Mouse (Mus musculus) adrenal gland, postnatal 25 days (tissue): ENCODE data around the gene Ston2. TPM values are rescaled to one million over a fixed set of nuclear protein-coding genes. Genes with fewer than 3 reads are reported as not detected.
A peak's percentile ranks its signal among the peaks of the same experiment; 100 is the strongest.
"Not testable (repeated sequence)": the region's sequence is repeated elsewhere in the genome, so short reads cannot be mapped to it uniquely, and the experiment has no call there.

Experiments
- DNase-seq: peaks from one replicate; pipeline ENCODE4 v3.0.0; 2021; ENCODE audit warnings: mixed read lengths
- total RNA-seq: library from RNA; stranded (reverse); gene quantifications from 2 replicates; pipeline ENCODE4 v1.2.3, GENCODE M21; 2021

Gene Ston2
- total RNA-seq, 1 experiment from 2014 or later: 11.5 TPM

DNA sequence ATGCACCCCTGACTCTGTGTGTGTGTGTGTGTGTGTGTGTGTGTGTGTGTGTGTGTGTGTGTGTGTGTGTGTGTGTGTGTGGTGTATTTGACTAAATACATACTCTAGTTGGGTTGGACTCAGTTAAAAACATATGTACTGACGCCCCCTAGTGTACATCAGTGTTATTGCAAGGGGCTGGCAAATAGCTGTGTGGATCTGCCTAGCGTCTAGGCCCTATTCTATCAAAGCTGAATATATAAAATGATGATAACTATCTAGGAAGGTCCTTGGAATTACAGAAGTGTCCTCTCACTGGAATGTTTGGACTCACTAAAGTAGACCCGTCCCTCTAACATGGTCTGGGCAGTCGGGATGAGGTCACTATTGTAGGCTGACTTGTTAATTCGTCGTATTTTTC, 1.6 kb upstream of the Ston2 start:
- peak; percentile 49 for DNase-seq

DNA sequence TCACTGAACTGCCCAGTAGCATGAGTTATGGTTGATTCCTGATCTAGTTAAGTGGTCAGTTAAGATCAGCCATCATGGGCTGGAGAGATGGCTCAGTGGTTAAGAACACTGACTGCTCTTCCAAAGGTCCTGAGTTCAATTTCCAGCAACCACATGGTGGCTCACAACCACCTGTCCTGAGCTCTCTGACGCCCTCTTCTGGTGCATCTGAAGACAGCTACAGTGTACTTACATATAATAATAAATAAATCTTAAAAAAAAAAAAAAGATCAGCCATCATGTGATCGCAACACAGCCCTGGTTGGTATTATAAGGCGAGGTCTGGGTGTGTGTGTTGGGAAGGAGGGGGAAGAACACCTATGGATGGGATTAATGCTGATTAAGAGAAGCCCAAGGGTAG, 259 bp upstream of the Ston2 start:
- not testable (repeated sequence) for DNase-seq

DNA sequence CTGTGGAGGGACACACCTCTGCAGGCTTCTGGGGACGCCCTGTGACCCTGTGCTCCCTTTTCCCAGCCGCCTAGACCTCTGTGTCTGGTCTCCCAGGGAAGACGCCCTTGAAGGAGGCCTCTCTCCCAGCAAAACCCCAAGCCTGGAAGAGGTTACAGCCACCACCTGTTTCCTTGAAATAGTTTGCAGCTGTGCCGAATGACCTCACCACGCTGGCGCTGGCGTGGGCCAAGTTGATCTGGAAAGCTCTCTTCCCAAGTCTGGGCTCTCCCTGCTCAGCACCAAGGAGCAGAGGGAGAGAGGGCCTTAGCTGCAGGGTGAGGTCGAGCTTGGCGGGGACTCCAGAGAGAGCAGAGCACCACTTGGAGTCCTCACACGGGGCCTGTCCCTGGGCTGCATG, 1.8 kb downstream of the Ston2 start:
- peak; percentile 38 for DNase-seq

DNA sequence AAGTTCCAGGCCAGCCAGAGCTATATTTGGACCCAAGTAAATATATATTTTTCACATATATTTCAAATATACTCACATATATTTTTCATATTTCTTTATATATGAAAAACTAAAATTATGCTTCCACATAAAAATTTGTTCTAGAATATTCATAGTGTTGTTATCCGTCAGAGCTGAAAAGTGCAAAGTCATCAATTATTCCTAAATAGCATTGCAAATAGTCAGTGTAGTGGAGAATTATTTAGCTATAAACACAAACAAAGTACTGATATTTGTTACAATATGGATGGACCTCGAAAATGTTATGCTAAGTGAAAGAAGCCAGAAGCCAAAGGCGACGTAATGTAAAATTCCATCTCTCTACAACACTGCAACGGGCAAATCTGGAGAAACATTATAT, 6.8 kb downstream of the Ston2 start:
- DNase-seq: no peak

DNA sequence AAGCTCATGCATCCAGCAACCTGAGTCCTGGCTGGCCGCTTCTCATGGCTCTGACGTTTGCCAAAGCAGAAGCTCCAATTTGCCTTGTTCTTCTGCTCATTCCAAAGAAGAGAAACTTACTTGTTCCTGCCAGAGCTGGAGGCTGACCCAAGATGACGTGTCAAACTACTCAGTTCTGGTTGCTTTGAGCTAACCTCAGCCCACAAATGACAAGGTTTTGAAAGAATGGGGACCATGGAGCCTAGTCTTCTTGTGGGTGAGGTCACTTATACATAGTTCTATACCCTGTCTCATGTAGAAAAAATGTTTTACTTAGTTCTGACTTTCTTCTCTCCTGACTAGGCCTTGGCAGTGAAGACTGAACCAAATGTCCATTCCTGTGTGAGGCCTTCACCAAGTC, 7.7 kb downstream of the Ston2 start:
- DNase-seq: no peak

DNA sequence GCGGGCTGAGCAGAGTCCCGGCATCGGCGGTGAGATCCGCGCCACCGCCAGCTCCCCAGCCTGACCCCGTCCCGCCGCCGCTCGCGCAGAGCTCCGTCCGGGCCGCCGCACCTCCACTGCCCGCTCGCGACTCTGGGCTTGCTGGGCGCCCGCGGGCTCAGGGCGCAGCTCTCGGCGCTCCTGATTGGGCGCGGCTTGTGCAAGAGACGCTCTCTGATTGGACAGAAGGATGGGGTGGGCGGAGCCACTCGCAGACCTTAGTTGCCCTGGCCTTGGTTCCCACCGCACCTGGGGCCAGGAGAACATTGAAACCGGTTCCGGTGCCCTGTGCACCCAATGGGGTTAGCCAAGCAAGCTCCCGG, 9.2 kb downstream of the Ston2 start:
- DNase-seq: peak; percentile 83

DNA sequence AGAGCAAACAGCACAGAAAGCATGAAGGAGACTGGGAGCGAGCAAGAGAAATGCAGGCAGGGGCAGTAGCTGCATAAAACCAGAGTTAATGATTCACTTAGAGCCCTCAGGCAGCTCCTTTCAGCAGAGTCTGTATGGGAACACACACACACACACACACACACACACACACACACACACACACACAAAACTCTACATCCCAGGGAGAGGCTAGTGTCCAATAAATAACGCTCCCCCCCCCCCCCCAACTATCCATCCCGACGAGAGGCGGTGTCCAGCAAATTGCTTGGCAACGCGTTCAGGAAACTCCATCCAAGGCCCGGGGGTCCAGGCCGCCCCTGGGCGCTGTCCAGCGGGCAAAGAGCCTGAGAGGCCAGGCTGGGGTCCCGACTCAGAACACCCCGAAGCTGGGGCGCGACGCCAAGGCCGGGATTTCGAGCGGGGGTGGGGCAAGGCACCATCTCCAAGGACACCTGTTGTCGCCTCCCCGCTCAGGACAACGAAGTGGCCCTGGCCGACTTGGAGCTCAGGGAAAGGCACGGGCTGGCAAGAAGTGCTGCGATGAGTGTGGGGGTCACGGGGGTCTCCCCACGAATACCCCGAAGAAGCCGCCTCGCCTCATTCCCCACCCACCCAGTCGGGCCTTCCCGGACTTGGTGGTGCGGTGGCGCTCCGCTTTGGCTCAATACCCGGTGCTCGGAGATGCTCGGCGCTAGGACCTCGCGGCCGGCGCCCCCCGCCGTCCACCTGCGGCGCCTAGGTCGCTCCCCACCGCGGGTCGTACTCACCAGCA, 9.8 kb downstream of the Ston2 start:
- DNase-seq: peak; percentile 46

DNA sequence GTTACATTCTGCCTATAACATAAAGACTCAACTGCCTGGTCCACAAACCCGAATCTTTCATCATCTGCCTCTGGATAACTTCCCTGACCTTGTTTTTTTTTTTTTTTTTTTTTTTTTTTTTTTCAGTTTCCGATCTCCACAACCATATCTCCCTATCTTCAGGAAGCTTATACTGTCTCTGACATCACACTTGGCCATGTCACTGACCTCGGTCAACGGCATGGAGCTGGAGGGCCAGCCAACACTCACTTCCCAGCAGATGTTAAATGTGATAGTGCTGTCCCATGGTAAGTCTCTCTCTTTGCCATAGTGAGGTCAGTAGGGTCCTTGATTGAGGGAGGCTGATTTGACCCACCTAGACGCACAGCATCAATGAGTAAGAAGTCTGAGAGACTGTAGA, 11.8 kb downstream of the Ston2 start:
- no peak for DNase-seq

DNA sequence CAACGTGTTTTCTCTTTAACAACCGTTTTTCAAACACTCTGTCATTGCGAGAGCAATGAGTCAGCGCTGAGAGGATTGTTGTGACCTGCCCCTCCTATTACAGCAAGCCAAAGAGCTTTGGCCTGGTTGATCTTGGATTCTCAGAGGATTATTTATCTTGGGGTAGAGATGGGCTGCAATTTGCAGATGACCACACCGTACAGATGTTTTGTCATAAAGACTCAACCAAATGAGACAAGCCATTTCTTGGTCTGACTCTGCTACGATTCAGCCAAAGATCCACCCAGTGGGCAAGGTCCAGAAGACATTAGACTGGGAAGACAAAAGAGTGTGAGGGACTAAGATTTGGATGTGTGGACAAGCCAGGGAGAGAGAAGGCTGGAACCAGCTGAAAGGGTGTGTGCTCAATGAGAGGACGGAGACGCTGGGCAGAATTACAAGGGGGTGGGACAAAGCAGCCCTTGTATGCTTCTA, 13.3 kb downstream of the Ston2 start:
- DNase-seq: no peak

DNA sequence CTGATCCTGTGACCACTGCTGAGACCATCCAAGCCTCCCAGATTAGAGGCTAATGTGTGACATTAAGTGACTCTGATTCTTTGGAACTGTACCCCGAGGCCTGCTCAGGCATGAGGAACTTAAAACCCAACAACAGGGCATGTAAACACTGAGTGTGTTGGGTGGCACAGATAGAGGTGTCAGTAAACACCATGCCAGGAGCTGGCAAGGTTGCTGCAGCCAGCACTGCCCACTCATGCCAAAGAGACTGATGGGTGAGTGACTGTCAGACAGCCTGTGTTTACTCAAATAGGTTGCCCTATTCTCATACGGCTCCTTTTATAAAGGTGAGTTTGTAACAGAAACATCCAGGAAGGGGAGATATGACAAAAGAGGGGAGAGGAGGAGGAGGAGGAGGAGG, 19.3 kb downstream of the Ston2 start:
- no peak for DNase-seq

DNA sequence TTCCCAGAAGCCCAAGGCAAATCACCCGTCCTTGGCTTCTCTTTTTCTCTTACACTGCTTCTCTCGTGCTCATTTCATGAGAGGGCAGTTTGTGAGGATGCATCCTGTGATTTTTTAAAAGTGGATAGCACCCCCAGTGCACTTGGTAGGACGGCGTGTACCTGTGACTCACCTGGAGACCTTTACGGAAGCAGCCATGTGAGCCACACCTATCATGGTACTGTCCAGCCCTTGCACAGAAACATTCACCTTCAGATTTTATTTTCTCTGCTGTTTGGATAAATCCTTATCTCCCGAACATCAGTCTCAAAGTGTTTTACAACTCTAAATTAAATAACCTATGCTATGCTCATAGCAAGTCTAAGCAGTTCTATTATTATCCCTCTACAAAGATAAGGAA, 20.0 kb downstream of the Ston2 start:
- no peak for DNase-seq

DNA sequence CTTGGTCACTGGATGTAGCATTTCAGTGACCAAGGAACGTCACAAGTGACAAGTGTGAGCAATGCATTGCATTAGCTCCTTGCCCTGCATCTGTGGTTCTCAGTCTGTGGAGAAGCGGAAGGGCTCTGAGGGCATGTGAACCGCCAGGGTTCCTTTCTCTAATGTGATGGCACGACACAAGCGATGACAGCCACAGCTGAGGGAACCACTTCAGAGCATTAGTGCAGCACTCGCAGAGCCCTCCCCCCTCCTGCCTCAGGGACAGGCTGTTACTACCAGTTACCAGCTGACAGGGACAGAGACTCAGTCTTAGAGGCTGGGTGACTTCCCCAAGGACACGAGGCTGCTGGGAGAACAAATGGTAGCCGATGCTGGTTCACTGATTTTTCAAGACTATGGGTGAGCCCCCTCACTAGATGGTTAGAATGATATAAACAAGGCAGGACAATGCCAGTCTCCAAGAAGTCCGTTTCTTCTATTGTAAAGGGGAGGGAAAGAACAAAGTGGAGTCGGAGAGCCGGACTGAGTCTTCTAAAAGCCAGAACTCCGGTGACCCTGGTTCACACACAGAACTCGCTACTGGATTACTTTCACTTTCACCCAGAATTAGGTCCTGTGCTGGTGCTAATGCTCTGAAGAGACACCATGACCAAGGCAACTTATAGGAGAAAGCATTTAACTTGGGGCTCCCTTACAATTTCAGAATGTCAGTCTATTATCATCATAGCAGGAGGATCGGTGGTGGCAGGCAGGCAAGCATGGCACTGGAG, 21.7 kb downstream of the Ston2 start:
- DNase-seq: peak; percentile 48

DNA sequence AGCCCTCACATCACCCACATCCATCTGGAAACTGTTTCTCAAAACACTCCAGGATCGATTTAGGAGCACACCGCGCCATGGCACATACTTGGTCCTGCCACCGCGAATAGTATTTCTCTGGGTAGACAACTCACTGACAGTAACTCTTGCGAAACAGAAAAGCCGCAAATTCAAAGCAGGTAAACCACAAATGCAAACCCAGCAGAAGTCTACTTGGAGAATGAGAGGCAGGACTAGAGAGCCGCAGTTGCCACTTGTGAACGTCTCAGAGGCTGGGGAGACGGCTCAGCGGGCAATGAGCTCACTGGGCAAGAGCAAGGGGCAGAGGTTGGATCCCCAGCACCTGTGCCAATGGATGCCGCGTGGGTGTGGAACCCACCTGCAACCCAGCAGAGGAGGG, 22.7 kb downstream of the Ston2 start:
- DNase-seq: no peak

DNA sequence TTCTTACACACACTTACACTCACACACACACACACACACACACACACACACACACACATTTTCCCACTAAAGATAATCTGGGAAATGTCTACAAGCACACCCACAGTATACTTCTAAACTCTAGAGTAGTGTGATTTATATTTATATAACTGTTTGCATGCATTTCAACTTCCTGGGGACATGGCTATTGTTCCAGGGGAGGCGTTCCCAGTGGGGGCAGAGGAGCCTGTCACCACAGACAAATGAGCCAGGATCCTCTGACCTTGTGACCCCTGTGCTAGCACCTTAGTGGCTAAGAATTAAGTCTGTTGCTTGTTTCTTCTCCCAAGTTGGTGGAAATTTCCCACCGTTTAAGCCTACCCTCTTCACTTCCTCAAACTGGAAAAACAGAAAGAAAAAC, 23.1 kb downstream of the Ston2 start:
- DNase-seq: no peak

DNA sequence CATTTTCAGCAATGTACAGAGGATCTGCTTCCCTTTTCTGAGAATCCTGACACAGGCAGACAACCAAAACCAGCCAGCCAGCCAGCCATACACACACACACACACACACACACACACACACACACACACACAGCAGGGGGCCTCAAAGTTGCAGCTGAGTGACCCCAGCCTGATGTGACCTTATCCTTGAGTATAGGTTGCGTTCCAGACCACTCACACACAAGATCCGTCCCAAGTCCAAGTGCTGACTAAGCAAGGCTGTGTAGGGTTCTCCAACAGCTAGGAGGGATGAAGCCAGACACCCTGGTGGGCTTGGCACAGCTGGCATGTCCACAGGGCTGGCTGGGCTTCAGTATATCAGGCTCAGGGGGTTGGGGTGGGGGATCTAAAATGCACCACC, 23.7 kb downstream of the Ston2 start:
- no peak for DNase-seq

DNA sequence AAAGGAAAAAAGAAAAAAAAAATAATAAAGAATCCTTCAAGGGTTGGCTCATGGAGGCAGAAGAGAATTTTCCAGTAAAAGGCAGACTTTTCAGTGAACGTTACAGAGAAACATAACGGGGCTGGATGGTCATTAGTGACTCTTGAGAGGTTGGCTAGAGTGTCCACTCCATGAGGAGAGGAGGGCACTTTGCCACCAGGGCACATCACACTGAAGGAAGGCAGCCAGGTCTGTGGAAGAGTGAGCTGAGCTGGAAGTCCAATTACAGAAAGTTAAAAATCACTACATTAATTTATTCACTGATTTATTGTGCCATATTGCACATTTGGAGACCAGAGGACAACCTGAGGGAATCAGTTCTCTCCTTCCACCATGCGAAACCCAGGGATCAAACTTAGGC, 28.4 kb downstream of the Ston2 start:
- DNase-seq: no peak

DNA sequence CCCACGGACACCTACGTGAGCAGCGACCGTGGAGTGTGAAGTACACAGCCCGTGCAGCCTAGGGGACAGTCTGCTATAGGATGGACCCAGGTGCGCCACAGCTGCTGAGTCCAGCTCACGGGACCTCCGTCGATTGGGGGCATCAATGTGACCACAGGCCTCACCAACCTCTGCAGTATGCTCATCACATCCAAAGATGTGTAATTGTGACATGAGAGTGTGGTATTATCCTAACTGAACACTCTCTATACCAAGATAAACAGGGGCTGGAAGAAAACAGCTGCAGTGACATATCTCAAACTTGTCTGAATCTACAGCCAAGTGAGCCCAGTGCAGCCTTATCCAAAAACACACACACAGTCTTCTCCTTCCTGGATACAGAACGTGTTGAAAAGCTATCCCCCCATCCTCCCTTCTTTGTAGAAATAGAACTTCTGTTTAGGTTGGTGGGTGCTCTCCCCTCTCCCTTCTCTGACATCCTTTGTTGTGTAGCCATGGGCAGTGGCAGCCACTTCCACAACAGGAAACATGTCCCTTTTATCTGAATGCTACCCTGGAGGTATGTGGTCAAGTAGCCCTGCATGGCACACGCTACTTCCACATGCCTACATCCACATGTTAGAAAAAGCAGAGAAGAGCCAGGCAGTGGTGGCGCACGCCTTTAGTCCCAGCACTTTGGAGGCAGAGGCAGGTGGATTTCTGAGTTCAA, 30.2 kb downstream of the Ston2 start:
- DNase-seq: no peak

DNA sequence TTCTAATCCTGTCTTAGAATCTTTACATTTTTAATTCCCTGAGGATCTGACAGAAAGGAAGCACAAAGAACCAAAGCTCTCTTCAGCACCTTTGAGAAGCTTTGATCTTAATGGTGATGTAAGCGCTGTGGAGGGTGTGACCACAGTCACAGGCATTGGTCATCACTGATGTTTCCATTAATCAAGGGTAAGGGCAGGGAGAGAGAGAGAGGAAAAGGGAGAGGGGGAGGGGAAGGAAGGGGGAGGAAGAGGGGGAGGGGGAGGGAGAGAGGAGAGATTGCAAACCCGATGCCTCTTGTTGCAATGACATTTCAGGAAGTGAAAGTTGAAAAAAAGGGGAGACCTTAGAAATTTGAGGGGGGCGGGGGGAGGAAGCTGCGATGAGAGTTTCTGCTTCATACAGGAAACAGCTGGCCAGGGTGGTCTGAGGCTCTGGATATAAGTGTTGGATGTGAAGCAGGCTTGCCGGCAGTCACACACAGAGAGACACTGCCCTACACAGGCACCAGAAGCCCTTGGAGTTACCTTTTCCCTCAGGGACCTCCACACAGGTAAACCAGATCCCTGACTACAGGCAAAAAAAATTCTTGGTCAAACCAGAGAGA, 31.5 kb downstream of the Ston2 start:
- DNase-seq: no peak

DNA sequence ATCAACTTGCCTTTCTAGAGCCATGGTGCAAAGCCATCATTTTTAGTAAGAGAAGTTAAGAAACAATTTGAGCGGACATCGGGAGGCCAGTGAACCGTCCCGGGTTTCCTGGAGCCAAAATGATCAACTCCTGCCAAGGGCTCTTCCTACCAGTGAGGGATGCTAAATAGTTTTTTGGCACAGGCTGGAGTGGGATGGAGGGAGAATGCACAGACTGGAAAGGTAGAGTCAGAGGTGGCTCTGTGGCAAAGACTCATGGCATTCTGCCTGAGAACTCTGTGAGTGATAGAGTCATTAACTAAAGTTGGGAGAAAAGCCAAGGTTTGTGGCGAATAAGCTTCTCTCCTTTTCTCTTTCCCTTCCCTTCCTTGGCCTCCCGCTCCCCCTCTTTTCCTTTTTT, 33.6 kb downstream of the Ston2 start:
- no peak for DNase-seq

DNA sequence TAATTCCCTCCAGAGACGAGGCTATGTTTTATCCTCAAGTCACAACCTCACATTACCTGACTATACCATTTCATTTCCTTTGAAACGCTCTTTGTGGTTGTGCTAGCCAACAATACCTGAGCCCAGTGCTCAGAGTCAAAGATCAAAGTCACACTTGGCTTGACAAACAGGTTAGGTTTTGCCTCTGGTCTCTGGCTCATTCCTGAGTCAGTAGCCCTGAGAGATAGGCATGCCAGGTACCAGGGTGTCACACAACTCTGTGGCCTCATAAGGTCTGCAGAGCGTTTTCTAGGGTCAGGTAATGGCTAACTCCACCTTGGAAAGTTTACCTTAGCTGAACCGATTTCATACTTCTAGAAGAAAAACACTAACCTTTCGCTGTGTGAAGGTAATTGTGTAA, 35.5 kb downstream of the Ston2 start:
- no peak for DNase-seq

DNA sequence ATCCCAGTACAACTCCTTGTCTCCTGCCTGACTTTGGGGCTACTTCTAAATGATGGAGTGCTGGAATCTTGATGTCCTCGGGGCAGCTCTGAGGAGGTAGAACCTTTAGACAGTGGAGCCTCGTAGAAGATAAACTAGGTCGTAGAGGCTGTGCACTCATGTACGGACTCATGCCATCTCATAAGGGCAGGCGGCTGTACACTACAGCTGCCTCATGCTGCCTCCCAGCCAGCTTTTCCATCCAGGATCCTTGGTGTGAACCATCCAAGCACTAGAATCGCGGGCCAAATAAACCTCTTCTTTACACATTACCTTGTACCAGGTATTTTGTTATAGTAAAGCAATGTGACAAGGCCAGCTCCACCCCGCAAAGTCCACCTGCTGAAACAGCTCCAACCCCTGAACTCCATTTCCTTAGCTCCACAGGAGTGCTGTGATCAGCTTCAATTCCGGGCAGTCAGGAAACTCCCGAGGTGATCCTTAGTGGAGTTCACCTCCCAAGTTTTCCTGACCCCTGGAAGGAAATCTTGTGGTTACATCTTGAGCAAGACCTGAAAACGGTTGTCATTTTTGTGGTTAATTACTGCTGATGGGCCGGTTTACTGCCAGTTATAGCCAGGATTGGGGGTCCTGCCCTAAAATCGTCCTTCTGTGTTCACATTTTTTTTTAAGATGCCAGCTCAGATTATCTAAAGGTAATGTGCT, 36.1 kb downstream of the Ston2 start:
- DNase-seq: no peak

DNA sequence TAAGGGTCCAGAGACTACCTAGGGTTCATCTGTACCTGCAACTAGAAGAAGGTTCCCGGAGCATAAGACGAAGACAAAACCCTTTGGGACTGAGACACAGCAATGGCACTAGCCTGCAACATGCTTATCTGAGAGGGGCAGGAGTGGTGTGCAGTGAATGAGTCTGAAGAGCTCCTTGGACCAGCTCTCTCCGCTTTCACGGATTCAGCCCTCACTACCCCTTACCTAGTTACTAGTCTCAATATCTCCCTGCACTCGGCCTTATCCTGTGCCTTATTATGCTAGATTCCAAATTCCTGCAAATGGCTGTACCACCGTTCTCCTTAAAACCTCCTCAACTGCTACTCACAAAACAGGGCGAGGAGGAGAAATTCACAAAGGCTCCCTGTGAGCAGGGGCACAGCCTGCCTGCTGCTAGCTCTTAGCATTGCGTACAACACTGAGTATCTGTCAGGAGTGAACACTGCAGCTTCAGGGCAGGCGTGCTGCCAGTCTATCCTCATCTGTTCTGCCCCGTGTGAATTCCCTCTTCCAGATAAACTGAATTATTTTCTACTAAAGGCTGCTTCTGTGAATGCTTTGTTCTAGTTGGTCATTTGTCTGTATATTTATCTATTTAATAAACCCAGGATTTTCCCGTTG, 38.5 kb downstream of the Ston2 start:
- DNase-seq: no peak
